Mouse (Mus musculus): Measurements from ENCODE around the gene Hnrnpul2. TPM values are rescaled to one million over a fixed set of nuclear protein-coding genes. Genes with fewer than 3 reads are reported as not detected.

Hnrnpul2 gene
- polyA plus RNA-seq, 1 experiment, result 14.9 TPM

DNA sequence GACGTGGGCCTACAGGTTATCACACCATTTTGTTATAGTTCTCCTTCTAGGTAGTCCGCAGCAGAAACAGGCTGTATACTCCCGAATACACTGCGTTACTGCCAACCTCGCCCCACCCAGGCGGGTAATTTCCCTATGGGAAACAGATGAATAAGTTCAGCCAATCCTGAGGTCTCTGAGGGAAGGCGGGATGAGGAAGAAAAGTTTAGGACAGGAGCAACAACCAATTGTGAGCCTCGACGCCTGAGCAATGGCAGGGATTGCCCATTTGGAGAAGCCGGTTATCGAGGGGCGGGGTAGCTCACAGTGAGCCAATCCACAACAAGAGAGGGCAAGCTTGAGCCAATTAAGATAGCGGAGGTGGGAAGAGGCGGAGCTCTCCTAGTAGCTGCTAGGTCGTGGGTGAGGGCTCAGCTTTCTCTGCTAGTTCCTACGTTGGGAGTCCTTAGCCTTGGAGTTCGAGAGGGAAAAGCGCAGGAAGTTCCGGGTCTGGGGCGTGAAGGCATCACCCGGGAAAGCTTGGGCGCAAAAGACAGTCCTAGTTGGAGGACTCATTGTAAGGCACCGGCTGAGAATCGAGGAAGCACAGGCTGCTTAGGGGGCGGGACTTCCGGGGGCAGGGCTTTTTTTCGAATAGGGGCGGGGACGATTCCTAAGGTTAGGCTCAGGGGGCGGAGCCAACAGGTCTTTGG is 17.5 kb upstream of the Hnrnpul2 start, which contains the start of gene Zbtb3:
Gene Zbtb3 (plus strand): TSS at position 426 of the 692 bp plus-strand sequence.
- Histone ChIP-seq H3K4me1 (ENCODE audit: control insufficient read depth, insufficient read depth, low read length) (peaks cover 7% of the 10 kb centered on the region), H3K27ac (ENCODE audit: control insufficient read depth, insufficient read depth, low read depth, low read length) (peak within 1 kb of the TSS; percentile 98), H3K36me3 (ENCODE audit: control insufficient read depth, insufficient read depth, low read length) (no peaks in the 10 kb centered on the region), H3K27me3 (ENCODE audit: control insufficient read depth, insufficient read depth, low read length) (no peaks in the 10 kb centered on the region), H3K4me3 (ENCODE audit: control insufficient read depth, low read depth, low read length) (peak within 1 kb of the TSS; percentile 98)
- TF ChIP-seq CTCF (IDR thresholded peaks at IDR 0.05; ENCODE audit: control insufficient read depth, insufficient read depth, insufficient replicate concordance, low read depth, low read length), result no peak
- TF ChIP-seq POLR2A (IDR thresholded peaks at IDR 0.05; ENCODE audit: control insufficient read depth, low read depth, low read length), result peak; percentile 55

DNA sequence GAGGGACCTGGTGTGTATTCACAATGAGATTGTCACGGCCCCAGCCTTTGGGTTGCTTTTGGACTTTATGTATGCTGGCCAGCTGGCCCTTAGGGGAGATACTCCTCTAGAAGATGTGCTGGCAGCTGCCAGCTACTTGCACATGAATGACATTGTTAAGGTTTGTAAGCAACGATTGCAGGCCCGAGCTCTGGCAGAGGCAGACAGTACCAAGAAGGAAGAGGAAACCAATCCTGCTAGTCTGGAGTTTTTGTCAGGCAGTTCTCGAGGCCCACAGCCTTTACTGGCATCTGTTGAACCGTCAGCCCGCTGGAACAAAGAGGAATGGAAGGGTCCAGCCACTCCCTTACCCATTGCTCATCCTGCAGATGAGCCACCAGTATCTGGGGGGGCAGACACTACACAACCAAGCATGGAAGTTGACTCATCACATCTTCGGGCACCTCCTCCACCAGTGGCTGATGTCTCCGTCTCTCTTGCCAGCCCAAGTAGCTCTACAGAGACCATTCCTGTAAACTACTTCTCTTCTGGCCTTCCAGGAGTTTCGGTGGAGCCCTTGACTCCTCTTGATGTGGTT is 16.5 kb upstream of the Hnrnpul2 start:
- Histone ChIP-seq H3K27ac (ENCODE audit: control insufficient read depth, insufficient read depth, low read depth, low read length) (peak overlapping the region; percentile 98), H3K4me1 (ENCODE audit: control insufficient read depth, insufficient read depth, low read length) (peaks cover 7% of the 10 kb centered on the region), H3K27me3 (ENCODE audit: control insufficient read depth, insufficient read depth, low read length) (no peaks in the 10 kb centered on the region), H3K4me3 (ENCODE audit: control insufficient read depth, low read depth, low read length) (peak overlapping the region; percentile 98), H3K36me3 (ENCODE audit: control insufficient read depth, insufficient read depth, low read length) (no peaks in the 10 kb centered on the region)
- TF ChIP-seq CTCF (IDR thresholded peaks at IDR 0.05; ENCODE audit: control insufficient read depth, insufficient read depth, insufficient replicate concordance, low read depth, low read length) (no peak), POLR2A (IDR thresholded peaks at IDR 0.05; ENCODE audit: control insufficient read depth, low read depth, low read length) (no peak)

DNA sequence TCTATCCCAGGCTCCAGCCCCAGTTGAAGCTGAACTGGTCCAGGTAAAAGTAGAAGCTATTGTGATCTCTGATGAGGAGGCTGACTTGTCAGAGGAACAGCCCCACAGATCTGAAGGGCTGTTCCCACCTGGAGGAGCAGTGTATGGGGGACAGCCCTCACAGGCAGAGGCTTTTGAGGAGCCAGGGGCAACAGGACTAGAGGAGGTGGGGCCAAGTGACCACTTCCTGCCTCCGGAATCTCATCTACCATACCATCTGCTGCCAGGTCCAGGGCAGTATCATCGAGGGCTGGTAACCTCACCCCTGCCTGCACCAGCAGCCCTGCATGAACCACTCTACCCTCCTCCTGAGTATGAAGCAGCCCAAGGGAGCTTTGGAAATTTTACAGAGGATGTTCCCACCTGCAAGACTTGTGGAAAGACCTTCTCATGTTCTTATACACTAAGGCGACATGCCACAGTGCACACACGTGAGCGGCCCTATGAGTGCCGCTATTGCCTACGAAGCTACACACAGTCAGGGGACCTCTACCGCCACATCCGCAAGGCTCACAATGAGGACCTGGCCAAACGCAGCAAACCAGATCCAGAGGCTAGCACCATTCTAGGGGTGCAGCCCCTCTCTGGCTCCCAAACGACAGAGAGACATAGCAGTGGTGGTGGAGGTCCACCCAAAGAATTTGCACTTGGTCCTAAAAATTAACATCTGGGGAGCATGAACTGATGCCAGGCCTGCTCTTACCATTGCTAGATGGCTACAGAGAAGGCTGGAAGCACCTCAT is 15.7 kb upstream of the Hnrnpul2 start:
- Histone ChIP-seq H3K4me3 (ENCODE audit: control insufficient read depth, low read depth, low read length) (peak overlapping the region; percentile 98), H3K27ac (ENCODE audit: control insufficient read depth, insufficient read depth, low read depth, low read length) (no peak overlapping the region), H3K36me3 (ENCODE audit: control insufficient read depth, insufficient read depth, low read length) (no peaks in the 10 kb centered on the region)

DNA sequence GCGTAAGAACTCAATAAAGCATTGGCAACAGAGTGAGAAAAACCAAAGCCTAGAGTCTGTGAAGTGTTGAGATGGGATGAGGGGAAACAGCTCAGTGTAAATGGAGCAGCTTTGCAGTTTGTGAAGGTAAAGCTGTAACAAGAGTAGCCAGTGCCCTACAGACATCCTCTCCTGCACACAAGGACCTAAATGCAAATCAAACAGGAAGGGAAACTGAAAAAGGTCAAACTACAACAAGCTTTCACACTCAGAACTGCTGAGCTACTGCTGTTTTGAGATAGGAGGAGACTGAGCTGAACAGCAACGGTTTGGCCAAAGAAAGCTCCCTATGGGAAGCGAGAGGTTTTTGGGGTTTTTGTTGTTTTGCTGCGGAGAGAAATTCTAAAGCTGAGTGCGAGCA is 13.0 kb upstream of the Hnrnpul2 start:
- H3K4me3 ChIP-seq (ENCODE audit: control insufficient read depth, low read depth, low read length), result no peak overlapping the region
- H3K27me3 ChIP-seq (ENCODE audit: control insufficient read depth, insufficient read depth, low read length), result no peaks in the 10 kb centered on the region
- H3K27ac ChIP-seq (ENCODE audit: control insufficient read depth, insufficient read depth, low read depth, low read length), result no peak overlapping the region
- peaks cover 4% of the 10 kb centered on the region; the same call in 1 of the 2 replicates for H3K36me3 ChIP-seq (ENCODE audit: control insufficient read depth, insufficient read depth, low read length)
- TF ChIP-seq POLR2A (IDR thresholded peaks at IDR 0.05; ENCODE audit: control insufficient read depth, low read depth, low read length), result no peak
- TF ChIP-seq CTCF (IDR thresholded peaks at IDR 0.05; ENCODE audit: control insufficient read depth, insufficient read depth, insufficient replicate concordance, low read depth, low read length), result no peak
- H3K4me1 ChIP-seq (ENCODE audit: control insufficient read depth, insufficient read depth, low read length), result peaks cover 7% of the 10 kb centered on the region

More for the DNA sequence above, 15.7 kb upstream of the Hnrnpul2 start:
- Histone ChIP-seq H3K27me3 (ENCODE audit: control insufficient read depth, insufficient read depth, low read length) (no peaks in the 10 kb centered on the region), H3K4me1 (ENCODE audit: control insufficient read depth, insufficient read depth, low read length) (peaks cover 7% of the 10 kb centered on the region)
- peak; percentile 19; the same call in 1 of the 2 replicates for TF ChIP-seq POLR2A (IDR thresholded peaks at IDR 0.05; ENCODE audit: control insufficient read depth, low read depth, low read length)
- TF ChIP-seq CTCF (IDR thresholded peaks at IDR 0.05; ENCODE audit: control insufficient read depth, insufficient read depth, insufficient replicate concordance, low read depth, low read length), result no peak

DNA sequence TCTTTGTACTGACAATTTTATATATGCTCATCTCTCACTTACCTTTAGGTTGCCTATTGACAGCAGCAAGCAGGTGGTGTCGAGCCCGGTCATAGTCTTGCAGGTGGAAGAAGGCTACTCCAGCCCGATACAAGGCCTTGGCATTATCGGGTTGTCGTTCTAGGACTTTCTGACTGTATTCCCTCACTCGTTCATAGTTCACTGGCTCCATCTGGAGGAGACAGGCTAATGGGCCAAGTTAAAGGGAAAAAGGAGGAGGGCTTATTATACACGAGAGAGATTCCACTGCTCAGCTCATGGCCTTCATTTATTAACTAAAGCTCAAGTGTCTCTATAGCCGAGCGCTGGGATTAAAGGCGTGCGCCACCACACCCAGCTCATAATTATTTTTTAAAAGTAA is 4.0 kb upstream of the Hnrnpul2 start:
- Histone ChIP-seq H3K4me1 (ENCODE audit: control insufficient read depth, insufficient read depth, low read length) (peaks cover 4% of the 10 kb centered on the region), H3K27me3 (ENCODE audit: control insufficient read depth, insufficient read depth, low read length) (no peaks in the 10 kb centered on the region), H3K36me3 (ENCODE audit: control insufficient read depth, insufficient read depth, low read length) (peaks cover 5% of the 10 kb centered on the region), H3K4me3 (ENCODE audit: control insufficient read depth, low read depth, low read length) (no peak overlapping the region), H3K27ac (ENCODE audit: control insufficient read depth, insufficient read depth, low read depth, low read length) (no peak overlapping the region)
- TF ChIP-seq CTCF (IDR thresholded peaks at IDR 0.05; ENCODE audit: control insufficient read depth, insufficient read depth, insufficient replicate concordance, low read depth, low read length) (no peak), POLR2A (IDR thresholded peaks at IDR 0.05; ENCODE audit: control insufficient read depth, low read depth, low read length) (no peak)

DNA sequence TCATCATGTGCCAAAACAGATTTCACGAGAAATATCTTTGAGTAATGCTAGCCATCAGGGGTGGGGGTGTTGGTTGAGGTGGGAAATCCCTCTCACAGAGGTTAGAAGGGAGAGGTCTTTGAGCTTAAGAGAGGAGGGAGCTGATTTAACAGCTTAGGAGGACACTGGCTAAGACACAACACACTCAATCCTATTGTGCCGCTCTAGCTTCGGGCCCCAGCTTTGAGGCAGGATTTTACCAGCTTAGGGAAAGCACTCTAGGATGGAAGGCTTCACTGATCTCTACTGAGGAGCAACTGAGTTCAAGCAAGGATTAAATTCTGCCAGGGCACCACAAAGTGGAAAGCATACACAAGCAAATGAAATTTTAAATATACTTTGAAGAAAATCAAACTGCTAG is 2.8 kb upstream of the Hnrnpul2 start:
- TF ChIP-seq CTCF (IDR thresholded peaks at IDR 0.05; ENCODE audit: control insufficient read depth, insufficient read depth, insufficient replicate concordance, low read depth, low read length) (no peak), POLR2A (IDR thresholded peaks at IDR 0.05; ENCODE audit: control insufficient read depth, low read depth, low read length) (no peak)
- H3K4me1 ChIP-seq (ENCODE audit: control insufficient read depth, insufficient read depth, low read length), result peaks cover 7% of the 10 kb centered on the region
- H3K27ac ChIP-seq (ENCODE audit: control insufficient read depth, insufficient read depth, low read depth, low read length), result no peak overlapping the region
- H3K27me3 ChIP-seq (ENCODE audit: control insufficient read depth, insufficient read depth, low read length), result no peaks in the 10 kb centered on the region
- H3K36me3 ChIP-seq (ENCODE audit: control insufficient read depth, insufficient read depth, low read length), result peaks cover 2% of the 10 kb centered on the region
- H3K4me3 ChIP-seq (ENCODE audit: control insufficient read depth, low read depth, low read length), result no peak overlapping the region

DNA sequence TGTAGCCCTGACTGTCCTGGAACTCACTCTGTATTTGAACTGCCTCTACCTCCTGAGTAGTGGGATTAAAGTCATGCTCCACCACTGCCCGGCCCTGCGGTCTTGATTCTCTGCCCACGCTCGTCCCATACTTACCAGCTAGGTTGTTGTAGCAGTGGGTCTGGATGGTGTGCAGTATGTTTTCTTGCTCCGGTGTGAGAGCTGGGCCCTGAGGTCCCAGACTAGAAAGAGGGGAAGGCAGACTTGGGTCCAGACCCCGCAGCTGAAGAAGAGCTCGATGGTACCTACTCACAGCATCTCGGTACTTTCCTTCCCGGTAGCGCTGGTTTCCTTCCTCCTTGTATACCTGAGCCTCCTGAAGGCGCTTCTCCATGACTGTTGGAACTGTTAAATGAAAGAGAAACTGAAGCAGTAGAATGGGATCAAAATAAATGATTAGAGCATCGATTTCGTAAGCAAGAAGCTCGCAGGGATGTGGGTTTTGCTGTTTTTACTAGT is 1.5 kb upstream of the Hnrnpul2 start:
- H3K27me3 ChIP-seq (ENCODE audit: control insufficient read depth, insufficient read depth, low read length), result no peaks in the 10 kb centered on the region
- peak overlapping the region; percentile 96 for H3K27ac ChIP-seq (ENCODE audit: control insufficient read depth, insufficient read depth, low read depth, low read length)
- peak overlapping the region; percentile 90 for H3K4me3 ChIP-seq (ENCODE audit: control insufficient read depth, low read depth, low read length)
- TF ChIP-seq POLR2A (IDR thresholded peaks at IDR 0.05; ENCODE audit: control insufficient read depth, low read depth, low read length) (no peak), CTCF (IDR thresholded peaks at IDR 0.05; ENCODE audit: control insufficient read depth, insufficient read depth, insufficient replicate concordance, low read depth, low read length) (no peak)
- H3K4me1 ChIP-seq (ENCODE audit: control insufficient read depth, insufficient read depth, low read length), result peaks cover 7% of the 10 kb centered on the region
- H3K36me3 ChIP-seq (ENCODE audit: control insufficient read depth, insufficient read depth, low read length), result peaks cover 4% of the 10 kb centered on the region
